Mouse (Mus musculus) embryonic fibroblast, embryonic 13.5 days (primary cell): ENCODE measurements around the gene Slc47a2. TPM values are rescaled to one million over a fixed set of nuclear protein-coding genes. Genes with fewer than 3 reads are reported as not detected.
"Not testable (repeated sequence)": the region's sequence is repeated elsewhere in the genome, so short reads cannot be mapped to it uniquely, and the experiment has no call there.

Source experiments
- H3K27ac ChIP-seq: 2 replicates; pipeline ENCODE4 v1.5.1; 2012; ENCODE audit warnings: low read length, control low read depth, inconsistent platforms; ENCODE audit not compliant: insufficient read depth
- H3K4me1 ChIP-seq: 2 replicates; pipeline ENCODE4 v1.6.1; 2011; ENCODE audit warnings: low read length; ENCODE audit not compliant: control insufficient read depth, insufficient read depth
- H3K4me3 ChIP-seq: 2 replicates; pipeline ENCODE4 v1.5.1; 2011; ENCODE audit warnings: mild to moderate bottlenecking, control low read depth, low read length; ENCODE audit not compliant: insufficient read depth
- CTCF ChIP-seq: IDR thresholded peaks from 2 replicates; pipeline ENCODE4 v1.5.1; 2011; ENCODE audit warnings: mild to moderate bottlenecking, control low read depth, low read length, moderate library complexity, borderline replicate concordance; ENCODE audit not compliant: insufficient read depth
- POLR2A ChIP-seq: IDR thresholded peaks from 2 replicates; pipeline ENCODE4 v1.6.1; 2011; ENCODE audit warnings: low read depth, mild to moderate bottlenecking, control low read depth, low read length, moderate library complexity
- polyA plus RNA-seq: library from polyadenylated mRNA; stranded (reverse); fragments of >200 nt; gene quantifications from 2 replicates; pipeline ENCODE4 v1.2.4, GENCODE M21; 2011; ENCODE audit warnings: low read depth; ENCODE audit not compliant: missing spikeins, insufficient read length

The Slc47a2 gene
- polyA plus RNA-seq, 1 experiment: not detected

GRCm38 (mm10) chr11:61309831-61310230 is 32.8 kb downstream of the Slc47a2 start:
- Histone ChIP-seq H3K4me1 (no peaks in the 10 kb centered on the region), H3K27ac (no peak overlapping the region), H3K4me3 (no peak overlapping the region)
- TF ChIP-seq POLR2A: no peak
- no peak for TF ChIP-seq CTCF

- Histone ChIP-seq H3K4me3 (no peak overlapping the region), H3K27ac (no peak overlapping the region), H3K4me1 (no peaks in the 10 kb centered on the region)
- no peak for TF ChIP-seq CTCF
- no peak for TF ChIP-seq POLR2A
These were observed 34.9 kb downstream of the Slc47a2 start for GRCm38 (mm10) chr11:61307795-61308194.

GRCm38 (mm10) chr11:61305377-61305776 is 37.3 kb downstream of the Slc47a2 start:
- H3K4me3 ChIP-seq: no peak overlapping the region
- no peak overlapping the region for H3K27ac ChIP-seq
- TF ChIP-seq POLR2A (no peak), CTCF (no peak)
- no peaks in the 10 kb centered on the region for H3K4me1 ChIP-seq

DNA sequence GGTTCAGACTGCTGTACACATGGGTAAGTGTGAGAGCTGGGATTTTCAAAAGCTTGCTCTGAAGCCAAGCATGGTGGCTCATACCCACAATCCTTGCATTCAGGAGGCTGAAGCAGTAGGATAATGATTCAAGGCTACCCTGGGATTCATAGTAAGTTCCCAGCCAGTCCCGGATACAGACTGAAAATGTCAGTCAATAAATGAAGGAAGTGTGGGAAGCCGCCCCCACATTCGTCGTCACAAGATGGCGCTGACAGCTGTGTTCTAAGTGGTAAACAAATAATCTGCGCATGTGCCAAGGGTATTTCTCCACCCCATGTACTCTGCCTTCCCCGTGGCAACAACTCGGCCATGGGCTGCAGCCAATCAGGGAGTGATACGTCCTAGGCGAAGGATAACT is 38.1 kb downstream of the Slc47a2 start:
- not testable (repeated sequence) for H3K27ac ChIP-seq, H3K4me3 ChIP-seq, H3K4me1 ChIP-seq

GRCm38 (mm10) chr11:61300716-61301392 is 41.8 kb downstream of the Slc47a2 start:
- Histone ChIP-seq H3K27ac (no peak overlapping the region), H3K4me3 (no peak overlapping the region), H3K4me1 (no peaks in the 10 kb centered on the region)
- TF ChIP-seq CTCF (no peak), POLR2A (no peak)

- no peak overlapping the region for H3K4me3 ChIP-seq
- no peak overlapping the region for H3K27ac ChIP-seq
- H3K4me1 ChIP-seq: no peaks in the 10 kb centered on the region
- no peak for TF ChIP-seq POLR2A
- no peak for TF ChIP-seq CTCF
These were observed 42.5 kb downstream of the Slc47a2 start for GRCm38 (mm10) chr11:61300205-61300604.

- no peak for TF ChIP-seq POLR2A
- TF ChIP-seq CTCF: no peak
- Histone ChIP-seq H3K4me1 (no peaks in the 10 kb centered on the region), H3K4me3 (no peak overlapping the region), H3K27ac (no peak overlapping the region)
These were observed 44.8 kb downstream of the Slc47a2 start for GRCm38 (mm10) chr11:61297901-61298300.

DNA sequence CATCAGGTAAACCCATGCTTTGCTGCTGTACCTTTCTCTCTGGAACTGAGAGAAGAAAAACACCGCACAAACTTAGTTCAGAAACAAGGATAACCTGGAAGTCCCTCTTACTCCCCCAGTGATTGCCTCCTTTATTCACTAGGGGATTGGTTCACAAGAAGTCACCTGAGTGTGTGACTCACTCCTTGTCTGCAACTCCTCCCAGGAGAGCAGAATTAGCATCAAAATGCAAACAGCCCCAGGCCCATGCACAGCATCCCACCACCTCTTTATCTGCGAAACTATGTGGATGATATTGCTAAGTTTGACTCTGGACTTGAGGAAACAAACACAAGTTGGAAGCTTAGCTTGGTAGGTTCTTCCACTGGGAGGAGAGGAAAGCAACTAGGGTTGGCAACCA is 45.3 kb downstream of the Slc47a2 start:
- H3K27ac ChIP-seq: no peak overlapping the region
- no peaks in the 10 kb centered on the region for H3K4me1 ChIP-seq
- H3K4me3 ChIP-seq: no peak overlapping the region
- TF ChIP-seq POLR2A (no peak), CTCF (no peak)

GRCm38 (mm10) chr11:61296556-61296955 is 46.1 kb downstream of the Slc47a2 start:
- H3K4me3 ChIP-seq: no peak overlapping the region
- no peaks in the 10 kb centered on the region for H3K4me1 ChIP-seq
- H3K27ac ChIP-seq: no peak overlapping the region
- TF ChIP-seq POLR2A: no peak
- TF ChIP-seq CTCF: no peak

DNA sequence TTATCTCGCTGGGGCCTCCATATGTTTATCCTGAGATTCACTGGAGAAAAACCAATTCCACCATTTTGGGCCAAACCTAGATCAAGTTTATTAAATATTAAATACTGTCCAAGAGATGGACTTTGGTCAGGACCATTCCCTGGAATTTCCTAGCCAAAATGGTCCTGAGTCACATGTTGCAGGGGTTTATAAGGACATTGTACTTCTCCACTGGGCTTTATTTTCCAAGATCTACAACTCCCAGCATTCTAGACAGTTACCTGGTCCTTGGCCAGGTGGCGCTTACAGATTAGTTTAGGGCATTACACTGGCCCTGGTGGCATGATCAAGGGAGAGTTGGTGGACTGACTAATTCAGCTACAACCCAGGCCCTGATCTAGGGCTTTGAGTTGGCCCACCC is 47.1 kb downstream of the Slc47a2 start:
- no peak for TF ChIP-seq CTCF
- no peak for TF ChIP-seq POLR2A
- Histone ChIP-seq H3K4me1 (no peaks in the 10 kb centered on the region), H3K27ac (no peak overlapping the region), H3K4me3 (no peak overlapping the region)

DNA sequence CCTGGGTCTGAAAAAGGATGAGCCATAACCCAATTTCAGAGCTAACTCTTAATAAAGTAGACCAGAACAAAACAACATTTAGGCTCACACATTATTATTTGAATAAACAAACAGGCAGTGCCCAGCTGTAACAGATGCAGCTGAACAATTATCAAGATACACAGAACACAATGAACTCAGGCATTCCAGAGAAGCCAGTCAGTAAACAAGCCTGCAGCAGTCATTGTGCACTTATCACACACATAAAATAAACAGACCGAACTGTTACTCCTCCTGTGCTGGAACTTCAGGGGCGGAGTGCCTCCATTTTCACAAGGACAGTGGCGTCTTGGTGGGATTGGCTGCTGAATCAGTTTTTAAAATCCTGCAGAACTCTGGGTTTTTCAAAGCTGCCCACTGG is 48.2 kb downstream of the Slc47a2 start:
- no peak overlapping the region for H3K4me3 ChIP-seq
- TF ChIP-seq CTCF (no peak), POLR2A (no peak)
- H3K4me1 ChIP-seq: no peaks in the 10 kb centered on the region
- H3K27ac ChIP-seq: no peak overlapping the region
